Mouse (Mus musculus) brown adipose tissue, adult 24 weeks (tissue): ENCODE results near the gene Gas6. TPM values are rescaled to one million over a fixed set of nuclear protein-coding genes. Genes with fewer than 3 reads are reported as not detected.
A peak's percentile ranks its signal among the peaks of the same experiment; 100 is the strongest.

Source experiments
- H3K27ac ChIP-seq: fragments of 200-500 bp; replicated peaks from 2 replicates; pipeline ENCODE4 v1.5.1; 2012; ENCODE audit warnings: low read depth, mild to moderate bottlenecking, low read length
- H3K4me1 ChIP-seq: fragments of 200-500 bp; 2 replicates; pipeline ENCODE4 v1.6.1; 2012; ENCODE audit warnings: low read length, mixed read lengths; ENCODE audit not compliant: control insufficient read depth, insufficient read depth, insufficient read length
- H3K4me3 ChIP-seq: fragments of 200-500 bp; 2 replicates; pipeline ENCODE4 v1.5.1; 2012; ENCODE audit warnings: low read depth, mild to moderate bottlenecking, low read length, moderate library complexity; ENCODE audit not compliant: insufficient read depth
- polyA plus RNA-seq: library from polyadenylated mRNA; stranded (reverse); fragments of >200 nt; gene quantifications from 2 replicates; pipeline ENCODE4 v1.2.4, GENCODE M21; 2012; ENCODE audit not compliant: missing spikeins, insufficient read depth, insufficient read length

The Gas6 gene
- polyA plus RNA-seq, 1 experiment = 29.5 TPM

GRCm38 (mm10) chr8:13516728-13517127 is 22.4 kb upstream of the Gas6 start:
- Histone ChIP-seq H3K27ac (no peak overlapping the region), H3K4me3 (no peak overlapping the region), H3K4me1 (no peaks in the 10 kb centered on the region)

GRCm38 (mm10) chr8:13516011-13516442 is 21.7 kb upstream of the Gas6 start:
- H3K4me1 ChIP-seq = no peaks in the 10 kb centered on the region
- no peak overlapping the region for H3K27ac ChIP-seq
- H3K4me3 ChIP-seq = no peak overlapping the region

- no peaks in the 10 kb centered on the region for H3K4me1 ChIP-seq
- H3K27ac ChIP-seq = no peak overlapping the region
- no peak overlapping the region for H3K4me3 ChIP-seq
Measured at GRCm38 (mm10) chr8:13513556-13514370, 19.5 kb upstream of the Gas6 start.

- H3K27ac ChIP-seq = no peak overlapping the region
Measured at GRCm38 (mm10) chr8:13512677-13513076, 18.4 kb upstream of the Gas6 start.

GRCm38 (mm10) chr8:13512016-13512415 is 17.7 kb upstream of the Gas6 start:
- no peak overlapping the region for H3K4me3 ChIP-seq
- no peaks in the 10 kb centered on the region for H3K4me1 ChIP-seq
- no peak overlapping the region for H3K27ac ChIP-seq

More at GRCm38 (mm10) chr8:13512677-13513076, 18.4 kb upstream of the Gas6 start:
- H3K4me3 ChIP-seq = no peak overlapping the region
- no peaks in the 10 kb centered on the region for H3K4me1 ChIP-seq

GRCm38 (mm10) chr8:13507284-13507937 is 13.1 kb upstream of the Gas6 start:
- H3K4me3 ChIP-seq = no peak overlapping the region

GRCm38 (mm10) chr8:13506849-13507248 is 12.6 kb upstream of the Gas6 start:
- Histone ChIP-seq H3K27ac (no peak overlapping the region), H3K4me3 (no peak overlapping the region), H3K4me1 (no peaks in the 10 kb centered on the region)

More at GRCm38 (mm10) chr8:13507284-13507937, 13.1 kb upstream of the Gas6 start:
- Histone ChIP-seq H3K27ac (no peak overlapping the region), H3K4me1 (no peaks in the 10 kb centered on the region)

- no peak overlapping the region for H3K4me3 ChIP-seq
- no peak overlapping the region for H3K27ac ChIP-seq
- no peaks in the 10 kb centered on the region for H3K4me1 ChIP-seq
Measured at GRCm38 (mm10) chr8:13504894-13505674, 10.8 kb upstream of the Gas6 start.

- Histone ChIP-seq H3K4me1 (no peaks in the 10 kb centered on the region), H3K4me3 (no peak overlapping the region), H3K27ac (peak overlapping the region; percentile 73)
Measured at GRCm38 (mm10) chr8:13503936-13504606, 9.8 kb upstream of the Gas6 start.

- Histone ChIP-seq H3K4me1 (no peaks in the 10 kb centered on the region), H3K27ac (no peak overlapping the region; the same call in 1 of the 2 replicates), H3K4me3 (no peak overlapping the region)
Measured at GRCm38 (mm10) chr8:13501221-13501620, 6.9 kb upstream of the Gas6 start.

- Histone ChIP-seq H3K4me3 (peak overlapping the region; percentile 76), H3K4me1 (peaks cover 29% of the 10 kb centered on the region), H3K27ac (no peak overlapping the region; the same call in 1 of the 2 replicates)
Measured at GRCm38 (mm10) chr8:13493011-13493410, 1.3 kb downstream of the Gas6 start.

GRCm38 (mm10) chr8:13492198-13492995 is 1.9 kb downstream of the Gas6 start:
- Histone ChIP-seq H3K27ac (0 out of 2 replicates have a peak overlapping the region, but pooled peaks have one; percentile 12), H3K4me3 (peak overlapping the region; percentile 76), H3K4me1 (peaks cover 29% of the 10 kb centered on the region)

- peaks cover 29% of the 10 kb centered on the region for H3K4me1 ChIP-seq
- H3K4me3 ChIP-seq = no peak overlapping the region
- no peak overlapping the region for H3K27ac ChIP-seq
Measured at GRCm38 (mm10) chr8:13491491-13492010, 2.7 kb downstream of the Gas6 start.
